Mouse (Mus musculus) forebrain, postnatal 0 days (tissue): ENCODE results near the gene Wdr83os. TPM values are rescaled to one million over a fixed set of nuclear protein-coding genes. Genes with fewer than 3 reads are reported as not detected.

Experiments
- ATAC-seq: fragments of 200-750 bp; cut with Nextera tagmentation; 2 replicates; pipeline ENCODE4 v1.8.0; 2017; ENCODE audit warnings: mild to moderate bottlenecking, moderate library complexity
- DNase-seq: peaks from one replicate; pipeline ENCODE4 v3.0.0-alpha.2; 2015
- H3K27ac ChIP-seq: fragments of 300-500 bp; sonication (generic); 2 replicates; pipeline ENCODE4 v1.5.1; 2014; ENCODE audit warnings: low read depth, mild to moderate bottlenecking, antibody characterized with exemption, low read length, moderate library complexity, mixed read lengths
- H3K27me3 ChIP-seq: fragments of 300-500 bp; sonication (generic); 2 replicates; pipeline ENCODE4 v1.6.1; 2014; ENCODE audit warnings: mild to moderate bottlenecking, low read length, mixed read lengths; ENCODE audit not compliant: insufficient read depth
- H3K36me3 ChIP-seq: fragments of 300-500 bp; sonication (generic); 2 replicates; pipeline ENCODE4 v1.6.1; 2014; ENCODE audit warnings: mild to moderate bottlenecking, moderate library complexity; ENCODE audit not compliant: insufficient read depth
- H3K4me1 ChIP-seq: fragments of 300-500 bp; sonication (generic); 2 replicates; pipeline ENCODE4 v1.6.1; 2014; ENCODE audit warnings: antibody characterized with exemption; ENCODE audit not compliant: insufficient read depth
- H3K4me2 ChIP-seq: fragments of 300-500 bp; sonication (generic); 2 replicates; pipeline ENCODE4 v1.6.1; 2014; ENCODE audit warnings: low read depth, mild to moderate bottlenecking, moderate library complexity
- H3K4me3 ChIP-seq: fragments of 300-500 bp; sonication (generic); 2 replicates; pipeline ENCODE4 v1.5.1; 2014; ENCODE audit warnings: low read depth, low read length, mixed read lengths
- H3K9ac ChIP-seq: fragments of 300-500 bp; sonication (generic); 2 replicates; pipeline ENCODE4 v1.6.1; 2014; ENCODE audit warnings: mild to moderate bottlenecking
- H3K9me3 ChIP-seq: fragments of 300-500 bp; sonication (generic); 2 replicates; pipeline ENCODE4 v1.6.1; 2016; ENCODE audit warnings: low read length
- CTCF ChIP-seq: sonication (generic); IDR thresholded peaks from 2 replicates; pipeline ENCODE4 v1.5.1; 2016; ENCODE audit warnings: antibody characterized with exemption, control low read depth, low read depth
- whole genome bisulfite sequencing: fragments of 180-500 bp; shearing (Covaris S2); extraction: QIAGEN DNeasy Blood & Tissue Kit; methylation state at CpG from one replicate; pipeline ENCODE4 v1.1.7; 2014; 5-methylcytosine and 5-hydroxymethylcytosine counted together
- polyA plus RNA-seq: library from polyadenylated mRNA; unstranded; fragments of >200 nt; fragmentation: Nextera tagmentation; extraction: Ambion mirVana; gene quantifications from 2 replicates; pipeline ENCODE4 v1.2.1, GENCODE M21; 2015
- total RNA-seq: library from RNA; depleted of rRNA; stranded (reverse); fragments of >200 nt; gene quantifications from 2 replicates; pipeline ENCODE4 v1.2.3, GENCODE M21; 2014

The Wdr83os gene
- total and polyA plus RNA-seq, 2 experiments from 2014 or later = 80.8 to 171 TPM

DNA sequence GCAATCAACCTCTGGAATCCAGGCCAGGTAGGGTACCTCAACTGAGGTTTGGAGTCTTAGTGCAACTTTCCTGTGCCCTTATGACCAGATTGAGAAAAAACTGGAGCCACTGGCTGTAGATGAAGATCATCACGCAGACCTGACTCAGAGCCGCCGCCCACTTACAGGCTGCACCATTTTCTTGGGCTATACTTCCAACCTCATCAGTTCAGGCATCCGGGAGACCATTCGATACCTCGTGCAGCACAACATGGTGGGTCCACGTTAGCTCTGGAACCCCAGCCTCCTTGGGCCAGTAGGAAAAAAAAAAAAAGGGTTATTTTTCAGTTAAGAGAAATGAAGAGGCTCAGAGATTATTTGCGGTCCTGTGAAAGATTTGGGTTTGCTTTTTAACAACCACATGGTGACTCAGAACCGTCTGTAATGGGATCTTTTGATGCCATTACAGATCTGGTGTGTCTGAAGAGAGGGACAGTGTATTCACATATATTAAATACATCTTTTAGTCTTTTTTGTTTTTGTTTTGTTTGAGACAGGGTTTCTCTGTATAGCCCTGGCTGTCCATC lies 8.1 kb upstream of the Wdr83os start:
- H3K27ac ChIP-seq = peak overlapping the region; percentile 94
- DNase-seq (no peak), ATAC-seq (no peak)
- H3K9ac ChIP-seq = peak overlapping the region; percentile 85
- H3K4me2 ChIP-seq = peak overlapping the region; percentile 69
- no peak for TF ChIP-seq CTCF
- no peaks in the 10 kb centered on the region for H3K27me3 ChIP-seq
- WGBS = 42% methylated on average over 9 of the region's 9 CpGs
- peak overlapping the region; percentile 94 for H3K4me3 ChIP-seq
- H3K36me3 ChIP-seq = peaks cover 50% of the 10 kb centered on the region
- peaks cover 12% of the 10 kb centered on the region for H3K4me1 ChIP-seq
- no peaks in the 10 kb centered on the region for H3K9me3 ChIP-seq

DNA sequence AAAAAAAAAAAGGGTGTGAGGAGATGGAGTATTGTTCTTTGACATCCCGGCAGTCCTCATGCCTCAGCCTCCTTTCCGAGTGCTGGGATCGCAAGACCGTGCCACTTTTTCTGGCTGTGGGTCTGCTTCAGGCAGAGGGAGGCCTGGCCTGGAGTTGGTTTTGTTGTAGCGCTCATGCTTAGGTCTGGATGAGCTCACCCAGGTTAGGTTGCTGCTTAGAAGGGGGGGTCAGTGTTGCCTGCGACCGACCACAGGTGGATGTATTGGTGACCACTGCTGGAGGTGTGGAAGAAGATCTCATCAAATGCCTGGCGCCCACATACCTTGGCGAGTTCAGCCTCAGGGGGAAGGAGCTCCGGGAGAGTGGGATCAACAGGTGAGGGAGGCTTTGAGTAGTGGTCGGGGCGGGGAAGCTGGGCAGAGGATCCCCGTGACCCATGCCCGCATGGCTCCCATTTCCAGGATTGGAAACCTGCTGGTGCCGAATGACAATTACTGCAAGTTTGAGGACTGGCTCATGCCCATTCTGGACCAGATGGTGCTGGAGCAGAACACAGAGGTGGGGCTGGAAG lies 7.4 kb upstream of the Wdr83os start:
- DNase-seq = no peak
- no peak overlapping the region for H3K4me2 ChIP-seq
- no peaks in the 10 kb centered on the region for H3K27me3 ChIP-seq
- no peak for ATAC-seq
- TF ChIP-seq CTCF = no peak
- H3K9me3 ChIP-seq = no peaks in the 10 kb centered on the region
- H3K27ac ChIP-seq = no peak overlapping the region
- H3K36me3 ChIP-seq = peaks cover 43% of the 10 kb centered on the region
- peaks cover 12% of the 10 kb centered on the region for H3K4me1 ChIP-seq
- H3K9ac ChIP-seq = no peak overlapping the region
- no peak overlapping the region for H3K4me3 ChIP-seq
- 92% methylated on average over 15 of the region's 15 CpGs for WGBS

DNA sequence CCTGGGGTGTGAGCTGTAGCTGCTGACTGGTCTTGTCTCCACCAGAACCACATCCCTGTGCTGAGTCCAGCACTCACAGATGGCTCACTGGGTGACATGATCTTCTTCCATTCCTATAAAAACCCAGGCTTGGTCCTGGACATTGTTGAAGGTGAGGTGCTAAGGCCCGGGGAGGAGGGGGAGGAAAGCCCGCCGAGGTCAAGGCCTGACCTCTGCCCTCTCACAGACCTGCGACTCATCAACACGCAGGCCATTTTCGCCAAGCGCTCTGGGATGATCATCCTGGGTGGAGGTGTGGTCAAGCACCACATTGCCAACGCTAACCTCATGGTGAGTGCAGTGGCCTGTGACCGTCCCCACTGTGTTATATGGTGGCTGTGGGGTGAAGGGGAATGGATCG lies 6.4 kb upstream of the Wdr83os start:
- WGBS = 90% methylated on average over 10 of the region's 10 CpGs
- Histone ChIP-seq H3K27ac (no peak overlapping the region), H3K9me3 (no peaks in the 10 kb centered on the region), H3K27me3 (no peaks in the 10 kb centered on the region), H3K4me1 (peaks cover 12% of the 10 kb centered on the region), H3K9ac (no peak overlapping the region), H3K36me3 (peaks cover 38% of the 10 kb centered on the region), H3K4me3 (no peak overlapping the region), H3K4me2 (no peak overlapping the region)
- DNase-seq = no peak
- no peak for TF ChIP-seq CTCF
- no peak for ATAC-seq

DNA sequence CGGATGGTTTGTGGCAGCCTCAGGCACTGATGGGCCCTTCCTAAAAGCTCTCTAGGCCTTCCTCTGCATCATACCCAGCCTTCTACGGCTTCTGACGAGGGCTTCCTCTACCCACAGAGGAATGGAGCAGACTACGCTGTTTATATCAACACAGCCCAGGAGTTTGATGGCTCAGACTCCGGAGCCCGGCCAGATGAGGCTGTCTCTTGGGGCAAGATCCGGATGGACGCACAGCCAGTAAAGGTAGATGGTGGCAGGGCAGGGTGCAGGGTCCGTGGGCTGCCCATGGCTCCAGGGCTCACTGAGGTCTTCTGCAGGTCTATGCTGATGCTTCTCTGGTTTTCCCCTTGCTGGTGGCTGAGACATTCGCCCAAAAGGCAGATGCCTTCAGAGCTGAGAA lies 5.9 kb upstream of the Wdr83os start:
- TF ChIP-seq CTCF = no peak
- no peaks in the 10 kb centered on the region for H3K9me3 ChIP-seq
- H3K27me3 ChIP-seq = no peaks in the 10 kb centered on the region
- ATAC-seq (no peak), DNase-seq (no peak)
- H3K4me3 ChIP-seq = no peak overlapping the region
- H3K36me3 ChIP-seq = peaks cover 38% of the 10 kb centered on the region
- H3K27ac ChIP-seq = no peak overlapping the region
- peaks cover 13% of the 10 kb centered on the region for H3K4me1 ChIP-seq
- H3K4me2 ChIP-seq = no peak overlapping the region
- 93% methylated on average over 10 of the region's 10 CpGs for WGBS
- H3K9ac ChIP-seq = no peak overlapping the region

DNA sequence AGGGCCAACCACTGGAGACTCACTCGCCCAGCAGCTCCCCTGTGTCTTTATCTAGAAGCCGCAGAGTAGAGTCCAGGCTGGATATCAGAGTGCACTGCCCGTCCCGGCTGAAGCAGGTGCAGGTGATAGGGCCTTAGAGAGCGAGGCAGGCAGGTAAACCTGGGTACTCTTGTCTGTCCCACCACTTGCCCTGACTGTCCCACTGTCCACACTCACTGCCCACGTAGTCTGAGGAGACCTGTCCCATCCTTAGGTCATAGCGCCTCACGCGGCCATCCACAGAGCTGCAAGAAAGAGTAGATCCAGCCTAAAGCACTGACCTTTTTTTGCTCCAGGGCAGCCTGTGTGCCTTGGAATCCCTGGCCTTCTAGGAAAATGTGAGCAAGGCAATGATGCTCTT lies 4.5 kb upstream of the Wdr83os start:
- no peak overlapping the region for H3K4me2 ChIP-seq
- TF ChIP-seq CTCF = peak; percentile 54
- peaks cover 38% of the 10 kb centered on the region for H3K36me3 ChIP-seq
- 83% methylated on average over 9 of the region's 9 CpGs for WGBS
- H3K27me3 ChIP-seq = no peaks in the 10 kb centered on the region
- no peak overlapping the region for H3K9ac ChIP-seq
- H3K9me3 ChIP-seq = no peaks in the 10 kb centered on the region
- H3K27ac ChIP-seq = no peak overlapping the region
- DNase-seq (no peak), ATAC-seq (no peak)
- H3K4me1 ChIP-seq = peaks cover 17% of the 10 kb centered on the region
- no peak overlapping the region for H3K4me3 ChIP-seq

DNA sequence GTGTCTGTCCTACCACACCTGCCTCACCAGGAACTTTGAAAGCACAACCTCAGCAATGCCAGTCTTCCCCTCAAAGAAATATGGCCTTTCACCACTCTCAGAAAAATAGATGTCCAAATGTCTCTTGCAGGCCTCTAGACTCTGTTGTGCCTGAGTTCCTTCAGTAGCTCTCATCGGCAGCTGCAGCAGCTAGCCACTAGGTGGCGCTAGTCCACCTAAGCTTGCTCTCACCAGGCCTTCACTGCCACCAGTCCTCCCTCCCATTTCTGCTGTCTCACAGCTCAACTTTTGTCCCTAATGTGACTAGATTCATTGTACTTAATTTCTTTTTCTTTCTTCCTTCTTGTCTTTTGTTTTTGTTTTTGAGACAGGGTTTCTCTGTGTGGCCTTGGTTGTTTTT lies 3.5 kb upstream of the Wdr83os start:
- H3K4me3 ChIP-seq = no peak overlapping the region
- no peak overlapping the region for H3K9ac ChIP-seq
- H3K27ac ChIP-seq = no peak overlapping the region
- DNase-seq (peak; percentile 93), ATAC-seq (peak; percentile 81)
- TF ChIP-seq CTCF = peak; percentile 97
- H3K4me1 ChIP-seq = peaks cover 19% of the 10 kb centered on the region
- H3K27me3 ChIP-seq = no peaks in the 10 kb centered on the region
- H3K36me3 ChIP-seq = peaks cover 38% of the 10 kb centered on the region
- no peaks in the 10 kb centered on the region for H3K9me3 ChIP-seq
- WGBS = 0% methylated on average over 2 of the region's 2 CpGs
- no peak overlapping the region for H3K4me2 ChIP-seq

DNA sequence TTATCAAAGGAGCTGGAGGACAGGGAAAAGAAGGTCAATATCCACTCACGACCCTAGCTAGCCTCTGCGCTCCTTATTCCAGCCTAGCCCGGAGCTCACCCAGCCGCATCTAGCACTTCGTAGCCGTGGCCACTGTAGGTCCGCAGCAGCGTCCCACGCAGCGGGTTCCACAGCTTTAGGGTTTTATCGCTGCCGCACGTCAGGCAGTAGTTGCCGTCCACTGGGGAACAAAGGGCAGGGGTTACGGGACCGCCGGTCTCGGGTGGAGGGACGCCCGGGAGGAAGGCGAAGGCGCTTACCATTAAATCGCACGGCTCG lies 367 bp upstream of the Wdr83os start:
- DNase-seq = peak; percentile 13
- H3K4me3 ChIP-seq = peak overlapping the region; percentile 83
- no peak for ATAC-seq
- no peak for TF ChIP-seq CTCF
- peak overlapping the region; percentile 99 for H3K4me2 ChIP-seq
- H3K27me3 ChIP-seq = no peaks in the 10 kb centered on the region
- WGBS = under 1% methylated on average over 25 of the region's 25 CpGs
- H3K36me3 ChIP-seq = peaks cover 19% of the 10 kb centered on the region
- H3K9me3 ChIP-seq = no peaks in the 10 kb centered on the region
- peak overlapping the region; percentile 69 for H3K27ac ChIP-seq
- H3K4me1 ChIP-seq = peaks cover 16% of the 10 kb centered on the region
- peak overlapping the region; percentile 78 for H3K9ac ChIP-seq
